Mouse (Mus musculus): ENCODE data around the gene Hist2h4.
"Not testable (repeated sequence)": the region's sequence is repeated elsewhere in the genome, so short reads cannot be mapped to it uniquely, and the experiment has no call there.

Gene Hist2h4

DNA sequence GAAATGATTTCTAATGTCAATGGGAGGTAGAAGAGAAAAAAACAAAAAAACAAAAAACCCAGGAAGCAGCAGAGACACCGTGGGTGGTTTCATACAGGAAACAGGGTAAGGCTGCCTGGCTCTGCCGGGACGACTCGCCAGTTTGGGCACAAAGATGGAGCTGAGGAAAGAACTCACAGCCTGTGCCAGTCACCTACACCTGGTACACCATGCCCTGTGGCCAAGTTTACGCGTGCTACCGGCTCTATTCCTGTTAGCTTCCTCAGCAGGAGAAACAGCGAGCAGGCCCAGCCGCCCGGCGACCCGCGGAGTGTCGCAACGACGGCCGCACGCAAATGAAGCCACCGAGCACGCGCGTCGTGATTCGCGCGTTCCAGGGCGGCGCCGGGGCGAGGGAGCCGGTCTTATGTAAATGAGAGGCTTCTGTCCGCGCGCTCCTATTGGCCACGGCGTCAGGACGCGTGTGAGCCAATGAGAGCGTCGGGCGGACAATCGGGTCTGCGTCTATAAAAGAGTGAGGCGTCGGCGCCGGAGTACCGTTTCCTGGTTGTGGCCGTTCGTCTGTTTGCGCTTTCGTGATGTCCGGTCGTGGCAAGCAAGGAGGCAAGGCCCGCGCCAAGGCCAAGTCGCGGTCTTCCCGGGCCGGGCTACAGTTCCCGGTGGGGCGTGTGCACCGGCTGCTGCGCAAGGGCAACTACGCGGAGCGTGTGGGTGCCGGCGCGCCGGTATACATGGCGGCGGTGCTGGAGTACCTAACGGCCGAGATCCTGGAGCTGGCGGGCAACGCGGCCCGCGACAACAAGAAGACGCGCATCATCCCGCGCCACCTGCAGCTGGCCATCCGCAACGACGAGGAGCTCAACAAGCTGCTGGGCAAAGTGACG, 17.9 kb downstream of the Hist2h4 start, which contains the start of gene Hist2h2aa1:
TSS of gene Hist2h2aa1 (plus strand) at position 495 of the 884 bp plus-strand sequence.
- peak; percentile 86 for DNase-seq (ENCODE audit: low spot score)

GRCm38 (mm10) chr3:96243921-96244572, 19.1 kb downstream of the Hist2h4 start:
- DNase-seq (ENCODE audit: low spot score): peak; percentile 63

- no peak for DNase-seq (ENCODE audit: low spot score)
Observed at GRCm38 (mm10) chr3:96240799-96241197, 22.3 kb downstream of the Hist2h4 start.

DNA sequence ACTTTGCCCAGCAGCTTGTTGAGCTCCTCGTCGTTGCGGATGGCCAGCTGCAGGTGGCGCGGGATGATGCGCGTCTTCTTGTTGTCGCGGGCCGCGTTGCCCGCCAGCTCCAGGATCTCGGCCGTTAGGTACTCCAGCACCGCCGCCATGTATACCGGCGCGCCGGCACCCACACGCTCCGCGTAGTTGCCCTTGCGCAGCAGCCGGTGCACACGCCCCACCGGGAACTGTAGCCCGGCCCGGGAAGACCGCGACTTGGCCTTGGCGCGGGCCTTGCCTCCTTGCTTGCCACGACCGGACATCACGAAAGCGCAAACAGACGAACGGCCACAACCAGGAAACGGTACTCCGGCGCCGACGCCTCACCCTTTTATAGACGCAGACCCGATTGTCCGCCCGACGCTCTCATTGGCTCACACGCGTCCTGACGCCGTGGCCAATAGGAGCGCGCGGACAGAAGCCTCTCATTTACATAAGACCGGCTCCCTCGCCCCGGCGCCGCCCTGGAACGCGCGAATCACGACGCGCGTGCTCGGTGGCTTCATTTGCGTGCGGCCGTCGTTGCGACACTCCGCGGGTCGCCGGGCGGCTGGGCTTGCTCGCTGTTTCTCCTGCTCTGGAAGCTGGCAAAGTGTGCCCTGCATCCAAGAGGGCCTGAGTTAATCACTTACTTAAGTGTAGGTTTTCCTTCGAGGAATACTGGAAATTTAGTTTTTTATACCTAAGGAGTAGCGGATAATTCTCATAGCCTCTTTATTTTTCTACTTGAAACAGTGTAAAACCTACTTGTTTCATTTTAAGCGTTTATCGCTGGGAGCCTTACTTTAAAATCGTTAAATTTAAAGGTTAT, 22.9 kb downstream of the Hist2h4 start, which contains the start of gene Hist2h2aa2:
TSS of gene Hist2h2aa2 (minus strand) at position 328 of the 850 bp plus-strand sequence.
- peak; percentile 82 for DNase-seq (ENCODE audit: low spot score)

- DNase-seq (ENCODE audit: low spot score): not testable (repeated sequence)
Observed at GRCm38 (mm10) chr3:96238954-96239793, 23.9 kb downstream of the Hist2h4 start, which contains the start of gene Hist2h3c2. Gene Hist2h3c2, minus strand, starts transcription at chr3:96239127.

GRCm38 (mm10) chr3:96237904-96238511, 25.1 kb downstream of the Hist2h4 start:
- no peak for DNase-seq (ENCODE audit: low spot score)

DNA sequence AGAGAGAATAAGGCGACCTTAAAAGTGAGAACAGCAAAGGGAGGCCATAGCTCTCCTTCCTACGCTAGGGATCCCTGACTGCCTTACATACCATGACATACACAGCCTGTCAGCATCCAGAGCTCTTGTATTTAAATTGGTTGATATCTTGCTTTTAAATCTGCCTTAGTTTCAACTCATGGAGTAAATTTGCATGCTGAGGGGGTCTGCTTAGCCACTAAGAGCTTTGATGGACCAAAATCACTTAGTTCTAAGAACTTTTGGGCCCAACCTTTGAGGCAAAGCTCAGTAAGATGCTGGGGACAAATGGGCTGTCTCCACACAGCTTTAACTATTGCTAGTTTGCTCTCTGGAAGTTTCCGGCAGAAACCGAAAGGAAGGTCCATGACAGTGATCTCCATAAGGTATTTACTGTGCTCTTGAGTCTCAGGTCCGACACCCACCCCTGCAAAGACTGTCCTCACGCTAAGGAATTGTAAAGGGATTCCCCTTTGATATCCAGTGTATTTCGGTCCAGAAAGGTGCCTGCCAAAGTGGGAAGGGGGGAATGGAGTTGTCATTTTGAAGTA, 25.7 kb downstream of the Hist2h4 start:
- peak; percentile 65 for DNase-seq (ENCODE audit: low spot score)

DNA sequence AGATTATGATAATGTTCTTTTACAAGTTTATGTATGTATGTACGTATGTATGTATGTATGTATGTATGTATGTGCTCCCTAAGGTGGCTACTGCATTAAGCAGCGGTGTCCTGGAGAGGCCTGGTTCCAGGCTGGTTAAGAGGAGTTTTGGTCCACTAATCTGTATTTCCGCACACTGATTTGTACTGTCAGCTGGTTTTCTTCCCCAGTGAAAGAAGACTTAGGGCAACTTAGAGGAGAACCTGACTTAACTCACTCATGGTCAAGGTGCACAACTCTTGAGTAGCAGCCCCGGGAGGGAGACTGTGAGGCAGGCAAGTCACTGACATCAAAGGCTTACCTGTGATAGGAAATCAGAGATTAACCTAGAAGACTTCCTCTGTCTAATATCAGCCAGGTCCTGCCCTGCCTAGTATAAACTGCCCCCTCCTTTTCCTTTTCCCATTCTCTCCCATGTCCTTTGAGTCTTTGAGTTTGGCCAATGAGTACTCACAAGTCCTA, 26.2 kb downstream of the Hist2h4 start:
- no peak for DNase-seq (ENCODE audit: low spot score)

DNA sequence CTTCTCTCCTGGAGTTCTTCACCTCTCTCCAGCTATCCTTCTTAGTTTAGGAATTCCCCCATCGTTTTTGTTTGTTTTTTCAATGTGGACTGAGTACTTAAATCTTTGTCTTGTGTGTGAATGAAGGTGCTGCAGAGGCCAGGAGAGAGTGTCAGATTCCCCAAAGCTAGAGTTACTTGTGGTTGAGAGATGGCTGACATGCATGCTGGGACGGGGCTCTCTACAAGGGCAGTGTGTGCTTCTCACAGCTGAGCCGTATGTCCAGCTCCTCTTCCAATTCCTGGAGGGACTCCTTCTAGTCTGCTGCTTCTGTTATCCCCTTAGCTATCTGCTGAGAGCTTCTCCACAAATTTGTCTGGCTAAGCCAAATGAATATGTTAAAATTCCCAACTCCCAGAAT, 27.3 kb downstream of the Hist2h4 start:
- peak; percentile 4 for DNase-seq (ENCODE audit: low spot score)

DNA sequence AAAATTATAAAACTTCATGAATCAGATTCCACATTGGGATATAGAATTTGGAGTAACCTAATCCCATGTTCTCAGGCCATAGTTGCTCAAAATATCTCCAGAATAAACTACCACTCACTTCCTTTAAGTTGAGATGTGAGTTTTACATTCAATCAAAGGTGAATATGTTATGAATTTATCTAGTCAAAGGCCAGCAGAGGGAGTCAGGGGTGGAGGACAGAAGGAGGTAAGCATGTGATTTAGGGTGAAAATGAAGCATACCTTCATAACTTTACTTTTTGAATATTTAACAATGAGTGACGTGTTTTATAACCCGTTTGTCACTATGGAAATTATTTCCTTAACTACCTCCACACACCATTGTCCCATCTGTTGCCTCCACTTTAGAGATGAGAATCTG, 28.2 kb downstream of the Hist2h4 start:
- no peak for DNase-seq (ENCODE audit: low spot score)

DNA sequence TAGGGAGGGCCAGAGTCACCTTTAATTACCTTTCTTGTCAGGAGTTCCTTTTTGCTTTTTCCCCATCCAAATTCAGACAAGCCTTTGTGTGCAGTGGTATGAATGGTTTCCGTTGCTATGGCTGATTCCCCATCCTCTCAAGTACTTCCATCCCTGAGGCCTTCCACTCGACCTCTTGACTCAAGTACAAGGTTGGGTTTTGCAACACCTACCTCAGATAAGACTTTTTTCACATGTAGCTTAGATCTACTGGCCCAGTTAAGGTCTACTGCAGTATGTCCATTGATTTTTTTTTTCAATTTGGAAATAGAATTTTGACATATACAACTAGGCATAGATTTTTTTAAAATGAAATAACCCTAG, 31.4 kb downstream of the Hist2h4 start:
- DNase-seq (ENCODE audit: low spot score): no peak

DNA sequence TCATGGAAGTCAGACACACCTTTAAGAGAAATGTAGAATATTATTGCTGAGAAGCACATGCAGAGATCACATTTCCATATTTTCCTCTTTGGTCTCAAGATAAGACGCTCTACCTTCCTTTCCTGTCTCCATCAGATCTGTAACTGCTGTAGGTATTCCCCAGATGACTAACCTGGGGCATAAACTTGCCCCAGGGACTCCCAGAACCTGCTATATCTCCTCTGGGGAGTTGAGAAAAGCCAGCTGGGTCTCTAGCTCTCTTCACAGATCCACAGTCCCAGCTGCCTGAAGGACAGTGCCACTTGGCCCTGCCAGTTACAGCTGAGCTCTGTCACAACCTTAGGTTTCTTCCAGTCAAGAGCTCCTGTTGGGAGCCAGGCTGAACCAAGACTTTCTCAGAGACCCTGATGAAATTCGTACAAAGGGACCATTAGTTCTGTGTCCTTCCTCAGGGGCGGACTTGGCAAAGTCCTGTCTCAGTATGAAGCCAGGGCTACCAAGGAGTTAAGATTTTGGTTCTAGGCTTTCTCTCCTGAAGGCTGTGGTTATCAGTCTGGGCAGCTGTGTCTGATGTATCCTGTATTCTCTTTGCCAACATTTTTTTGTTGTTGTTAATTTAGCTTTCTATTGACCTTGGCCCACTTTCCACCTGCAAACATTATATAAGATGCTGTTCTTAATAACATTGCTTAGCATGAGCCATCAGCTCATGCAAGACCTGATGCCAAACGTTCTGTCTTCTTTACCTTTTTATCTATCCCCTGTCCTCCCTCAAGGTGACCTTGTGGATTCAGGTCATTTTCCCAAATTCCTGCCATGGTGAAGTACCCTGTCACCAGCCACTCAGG, 32.0 kb downstream of the Hist2h4 start:
- DNase-seq (ENCODE audit: low spot score): no peak

DNA sequence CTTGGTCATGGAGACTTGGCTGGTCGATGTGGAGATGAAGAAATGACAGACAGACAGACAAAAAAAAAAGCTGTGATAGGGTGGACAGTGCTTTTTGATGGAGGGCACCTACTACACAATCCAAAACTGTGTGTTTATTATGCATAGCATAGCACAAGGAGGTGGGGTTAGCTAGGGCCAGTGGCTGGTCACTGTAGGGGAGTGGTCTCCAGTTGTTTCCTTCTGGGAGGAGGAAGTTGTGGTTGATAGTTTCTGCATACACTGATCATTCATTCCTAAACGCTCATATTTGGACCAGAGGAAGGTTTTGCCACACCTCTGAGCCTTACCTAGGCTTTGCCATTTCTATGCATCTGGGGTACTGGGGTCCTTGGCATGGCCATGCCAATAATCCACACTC, 32.7 kb downstream of the Hist2h4 start:
- DNase-seq (ENCODE audit: low spot score): no peak

DNA sequence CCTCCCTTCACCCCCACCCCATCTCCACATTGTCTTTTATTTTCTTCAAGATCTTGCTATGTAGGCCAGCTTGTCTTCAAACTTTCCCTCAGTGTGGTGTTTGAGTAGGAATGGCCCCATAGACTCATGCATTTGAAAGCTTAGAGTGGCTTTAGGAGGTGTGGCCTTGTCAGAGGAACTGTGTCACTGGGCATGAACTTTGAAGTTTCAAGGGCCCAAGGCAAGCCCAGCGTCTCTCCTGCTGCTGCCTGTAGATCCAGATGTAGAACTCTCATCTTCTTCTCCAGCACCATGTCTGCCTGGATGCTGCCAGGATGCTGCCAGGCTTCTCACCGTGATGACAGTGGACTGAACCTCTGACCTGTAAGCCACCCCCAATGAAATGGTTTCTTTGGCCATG, 34.3 kb downstream of the Hist2h4 start:
- no peak for DNase-seq (ENCODE audit: low spot score)

- no peak for DNase-seq (ENCODE audit: low spot score)
Observed at GRCm38 (mm10) chr3:96226695-96227648, 36.1 kb downstream of the Hist2h4 start.

GRCm38 (mm10) chr3:96225421-96225820, 37.7 kb downstream of the Hist2h4 start:
- DNase-seq (ENCODE audit: low spot score): no peak

GRCm38 (mm10) chr3:96222774-96223173, 40.3 kb downstream of the Hist2h4 start:
- no peak for DNase-seq (ENCODE audit: low spot score)

DNA sequence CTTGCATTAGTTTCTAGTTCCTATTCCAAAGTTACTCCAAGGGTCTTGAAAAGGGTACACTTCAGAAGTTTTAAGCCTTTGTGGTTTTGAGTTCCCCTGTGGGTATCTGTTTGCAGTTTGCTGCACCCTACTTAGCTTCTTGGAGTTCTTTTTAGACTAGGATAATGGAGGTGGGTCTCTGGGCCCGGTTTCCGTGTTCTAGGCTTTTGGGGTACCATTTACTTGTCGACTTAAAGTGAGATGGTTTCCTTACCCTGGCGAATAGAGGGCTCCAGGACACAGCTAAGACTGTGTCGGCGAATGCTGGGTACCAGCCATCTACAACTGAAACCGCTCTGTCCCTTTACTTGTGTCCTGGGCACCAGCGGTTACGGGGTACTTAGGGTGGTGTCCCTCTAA, 41.5 kb downstream of the Hist2h4 start:
- DNase-seq (ENCODE audit: low spot score): peak; percentile 13

Data from yolk sac, embryonic 10.5 days (tissue).